Mouse (Mus musculus) thymus, postnatal 36 days (tissue): Measurements from ENCODE around the gene Cdca7l.

Experiments
- DNase-seq, 2 experiments: peaks; one replicate each; pipeline ENCODE4 v3.0.0; 2022; ENCODE audit warnings: mixed read lengths in 2 of 2

Gene Cdca7l

GRCm38 (mm10) chr12:117810074-117810473 is 6.0 kb downstream of the Cdca7l start:
- no peak for DNase-seq

DNA sequence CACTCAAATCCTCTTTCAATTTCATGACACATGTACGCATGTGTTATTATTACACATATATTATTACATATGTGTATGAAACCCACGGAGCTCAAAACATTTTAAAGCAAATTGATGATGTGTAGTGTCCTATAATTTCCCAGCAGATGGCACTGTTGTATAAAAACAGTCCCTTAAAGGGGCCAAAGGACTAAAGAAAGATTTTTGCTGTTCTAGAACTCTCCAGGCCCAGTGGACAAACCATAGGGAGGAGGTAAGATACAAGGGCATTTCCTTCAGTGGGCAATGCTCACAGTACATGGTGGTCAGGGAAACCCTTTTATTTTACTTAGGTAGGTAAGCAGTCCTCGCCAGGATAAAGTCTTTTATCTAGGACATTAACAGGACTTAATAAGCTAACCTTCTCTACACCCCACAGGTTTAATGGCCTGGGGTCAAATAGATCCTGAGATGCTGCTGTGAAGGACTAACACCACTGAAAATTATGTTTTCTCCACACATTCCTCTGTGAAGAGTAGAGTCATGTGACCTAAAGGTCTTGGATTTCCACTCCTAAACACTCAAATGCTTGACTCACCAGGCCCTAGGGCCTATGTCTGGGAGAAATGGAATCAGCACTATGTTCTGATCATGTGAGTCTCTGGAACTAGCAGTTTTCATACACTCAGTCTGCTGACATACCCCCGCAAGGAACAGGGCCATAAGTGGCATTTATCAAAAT is 16.2 kb downstream of the Cdca7l start:
- DNase-seq = no peak

- no peak for DNase-seq
These were observed 16.8 kb downstream of the Cdca7l start for GRCm38 (mm10) chr12:117820859-117821221.

DNA sequence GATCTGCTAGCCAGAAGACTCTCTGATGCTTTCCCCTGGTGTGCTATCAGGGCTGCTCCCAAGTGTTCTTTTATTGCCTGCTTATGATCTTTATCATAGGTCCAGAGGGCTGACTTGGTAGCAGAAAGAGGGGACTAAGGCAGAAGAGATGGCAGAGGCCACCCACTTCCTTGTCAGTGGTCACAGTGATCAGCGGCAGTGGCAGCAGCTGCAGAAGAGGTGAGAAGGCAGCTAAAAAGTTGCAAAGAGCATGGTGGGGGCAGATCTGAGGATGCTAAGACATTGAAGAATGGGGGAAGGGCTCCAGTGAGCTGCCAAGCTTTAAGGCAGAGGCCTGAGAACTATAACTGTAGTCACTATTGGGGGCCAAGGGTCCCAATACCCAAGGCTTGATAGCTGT is 17.3 kb downstream of the Cdca7l start:
- no peak for DNase-seq

DNA sequence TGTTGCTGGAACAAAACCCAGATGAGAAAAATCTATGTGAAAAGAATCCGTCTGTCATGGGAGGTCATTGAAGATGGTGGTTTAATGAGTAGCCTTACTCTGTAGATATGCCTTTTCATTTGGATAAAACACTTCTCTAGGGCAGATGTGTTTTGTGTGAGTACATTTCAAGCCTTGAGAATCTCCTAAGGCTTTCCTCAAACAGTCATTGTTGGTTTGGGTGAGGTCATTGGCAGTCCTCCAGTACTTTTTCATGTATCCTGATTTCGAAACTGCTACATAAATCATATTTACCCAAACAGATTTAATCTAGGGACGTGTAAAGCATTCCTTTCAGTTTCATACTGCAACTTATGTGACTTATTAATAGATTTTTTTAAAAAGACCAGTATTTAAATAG is 24.3 kb downstream of the Cdca7l start:
- no peak for DNase-seq

DNA sequence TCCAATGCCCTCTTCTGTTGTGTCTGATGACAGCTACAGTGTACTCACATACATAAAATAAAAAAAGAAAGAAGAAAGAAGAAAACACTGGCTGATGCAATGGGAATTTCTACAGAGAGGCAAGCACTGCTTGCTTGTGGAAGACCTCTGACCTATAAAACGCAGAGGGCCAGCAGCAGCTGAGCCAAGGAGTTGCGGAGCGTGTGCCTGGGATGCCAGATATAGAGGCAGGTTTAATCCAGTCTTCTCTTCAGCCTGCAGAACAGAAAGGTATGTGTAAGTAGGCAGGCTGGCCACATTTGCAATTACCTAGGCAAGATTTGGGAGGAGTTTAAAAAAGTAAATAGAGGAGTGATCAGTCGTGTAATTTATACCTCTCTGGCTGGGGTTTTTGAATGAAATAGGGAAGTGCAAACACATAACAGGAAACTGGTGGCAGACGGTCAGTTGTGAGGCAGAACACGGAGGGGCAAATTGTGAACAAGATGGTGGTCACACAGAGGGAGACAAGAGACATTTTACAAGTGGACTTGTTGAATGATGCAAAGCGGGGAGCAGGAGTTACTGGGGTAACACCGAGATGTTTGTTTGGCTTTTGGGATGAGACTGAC is 27.4 kb downstream of the Cdca7l start:
- DNase-seq = no peak

GRCm38 (mm10) chr12:117832190-117832589 is 28.1 kb downstream of the Cdca7l start:
- no peak for DNase-seq

DNA sequence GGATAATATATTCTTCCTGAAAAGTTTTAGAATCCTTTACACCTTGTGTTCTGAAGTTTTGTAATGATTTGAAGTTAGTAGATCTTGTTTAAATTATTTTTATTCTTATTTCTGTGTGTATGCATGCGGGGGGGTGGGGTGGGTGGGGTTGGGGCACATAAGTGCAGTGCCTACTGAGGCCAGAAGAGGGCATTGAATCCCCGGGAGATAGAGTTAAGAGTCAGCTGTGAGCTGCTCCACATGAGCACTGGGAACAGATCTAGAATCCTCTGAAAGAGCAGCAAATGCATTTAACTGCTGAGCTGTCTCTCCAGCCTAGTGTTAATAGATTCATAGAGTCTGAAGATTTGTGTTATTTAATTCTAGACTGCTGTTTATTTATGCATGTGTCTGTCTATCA is 30.6 kb downstream of the Cdca7l start:
- DNase-seq = no peak

DNA sequence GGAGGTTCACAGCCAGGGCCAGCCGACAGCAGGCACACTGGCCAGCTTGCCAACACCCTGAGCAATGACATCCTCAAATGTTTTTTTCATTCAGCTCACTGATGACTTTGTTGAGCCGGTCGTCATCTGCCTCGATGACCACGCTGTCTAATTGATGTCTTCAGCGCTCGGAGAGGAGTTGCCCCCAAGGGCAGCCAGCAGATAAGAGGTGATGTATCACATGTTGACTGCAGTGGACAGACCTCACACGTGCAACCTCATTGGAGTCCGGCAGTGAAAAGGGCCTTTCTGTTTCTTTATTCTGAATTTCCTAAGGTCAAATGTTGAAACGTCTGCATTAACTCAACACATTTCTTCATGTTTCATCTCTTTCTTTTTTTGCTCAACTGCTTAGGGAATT is 31.3 kb downstream of the Cdca7l start:
- DNase-seq = no peak

DNA sequence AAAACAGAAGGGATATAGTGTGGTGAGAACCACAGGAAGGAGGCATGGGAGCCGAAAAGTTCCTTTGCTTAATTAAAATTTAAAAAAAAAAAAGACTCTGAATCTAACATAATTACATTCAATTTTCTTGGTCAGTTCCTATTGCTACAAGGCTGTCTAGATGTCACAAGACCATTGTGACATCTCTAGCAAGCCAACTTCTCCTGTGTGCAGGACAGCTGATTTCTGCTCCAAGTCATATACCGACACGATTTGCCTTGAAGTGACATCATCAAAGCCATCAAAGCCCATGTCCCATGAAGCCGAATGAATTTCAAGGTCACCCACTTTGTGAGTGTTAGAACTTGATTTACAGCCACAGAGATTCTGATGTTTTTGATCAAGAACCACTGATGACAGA is 33.3 kb downstream of the Cdca7l start:
- DNase-seq = no peak

- DNase-seq = no peak
These were observed 36.6 kb downstream of the Cdca7l start for GRCm38 (mm10) chr12:117840705-117841104.

DNA sequence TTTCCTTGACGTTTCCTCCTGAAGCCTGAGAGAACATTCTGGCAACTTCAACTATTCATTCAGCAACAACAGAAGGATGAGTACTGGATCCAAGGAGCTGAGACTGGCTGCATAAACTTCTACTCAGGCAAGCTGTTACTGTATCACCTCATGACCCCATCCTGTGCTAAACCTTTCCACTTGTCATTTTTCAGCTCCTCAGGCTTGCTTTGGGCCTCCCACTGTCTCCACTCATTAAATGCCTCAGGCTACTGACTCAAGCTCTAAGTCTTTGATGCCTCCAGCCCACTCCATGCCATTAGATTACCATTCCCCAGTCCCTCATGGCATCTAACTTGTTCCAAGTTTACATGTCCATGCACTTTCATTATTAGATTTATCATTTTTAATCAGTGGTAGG is 38.6 kb downstream of the Cdca7l start:
- no peak for DNase-seq

DNA sequence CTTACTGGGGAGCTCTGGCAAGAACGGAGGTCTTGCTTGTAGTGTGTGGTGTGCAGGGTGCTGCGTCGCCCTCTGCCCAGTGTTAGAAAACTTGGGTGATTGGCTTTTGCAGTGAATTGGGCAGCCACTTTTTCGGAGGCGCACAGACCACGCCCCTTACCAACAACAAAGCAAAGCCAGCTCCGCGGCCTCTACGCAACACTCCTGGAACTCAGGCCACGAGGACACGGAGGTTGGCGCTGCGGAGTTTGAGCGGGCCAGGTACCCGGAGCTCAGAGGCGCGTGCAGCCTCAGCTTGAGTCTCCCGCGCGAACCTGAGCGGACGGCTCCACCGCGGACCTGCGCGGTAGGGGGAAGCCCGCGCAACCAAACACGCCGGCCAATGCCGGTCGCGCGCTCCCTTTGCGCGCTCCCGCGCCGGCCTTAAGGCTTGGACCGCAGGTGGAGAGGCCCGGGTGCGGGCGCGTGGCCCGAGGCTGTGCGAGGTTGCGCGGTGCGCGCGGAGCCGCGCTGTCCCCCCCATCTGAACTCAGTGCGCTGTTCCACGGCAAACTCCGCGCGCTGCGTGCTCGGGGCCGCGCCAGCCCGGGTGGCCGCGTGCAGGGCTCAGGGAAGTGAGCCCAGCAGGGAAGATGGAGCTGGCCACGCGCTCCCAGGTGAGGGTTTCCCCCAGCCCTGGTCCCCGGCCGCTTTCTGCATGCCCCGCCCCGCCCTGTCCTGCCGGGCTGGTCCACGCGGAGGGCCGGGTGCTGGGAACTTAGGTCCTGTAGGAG is 39.4 kb downstream of the Cdca7l start:
- peak; percentile 71 to 74 for DNase-seq

- DNase-seq = no peak
These were observed 40.0 kb downstream of the Cdca7l start for GRCm38 (mm10) chr12:117844075-117844408.

- no peak for DNase-seq
These were observed 40.8 kb downstream of the Cdca7l start for GRCm38 (mm10) chr12:117844917-117845316.

DNA sequence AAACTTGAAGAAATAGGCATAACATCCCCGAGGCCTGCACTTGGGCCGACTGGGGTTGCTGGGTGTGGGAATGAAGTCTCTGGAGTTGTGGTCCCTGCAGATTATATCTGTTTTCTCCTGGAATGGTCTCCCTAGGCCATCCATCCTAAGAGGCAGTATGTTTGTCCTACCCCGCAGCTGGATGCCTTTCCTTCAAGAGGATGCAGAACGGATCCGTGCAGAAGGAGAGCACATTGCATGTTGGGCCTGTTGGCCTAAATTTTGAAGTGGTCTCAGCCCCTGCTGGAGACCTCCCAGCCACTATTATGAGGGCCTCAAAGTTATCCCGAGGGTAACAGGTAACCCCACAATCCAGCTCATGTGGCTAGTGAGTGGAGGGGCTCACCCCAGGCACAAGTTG is 44.5 kb downstream of the Cdca7l start:
- DNase-seq = no peak

DNA sequence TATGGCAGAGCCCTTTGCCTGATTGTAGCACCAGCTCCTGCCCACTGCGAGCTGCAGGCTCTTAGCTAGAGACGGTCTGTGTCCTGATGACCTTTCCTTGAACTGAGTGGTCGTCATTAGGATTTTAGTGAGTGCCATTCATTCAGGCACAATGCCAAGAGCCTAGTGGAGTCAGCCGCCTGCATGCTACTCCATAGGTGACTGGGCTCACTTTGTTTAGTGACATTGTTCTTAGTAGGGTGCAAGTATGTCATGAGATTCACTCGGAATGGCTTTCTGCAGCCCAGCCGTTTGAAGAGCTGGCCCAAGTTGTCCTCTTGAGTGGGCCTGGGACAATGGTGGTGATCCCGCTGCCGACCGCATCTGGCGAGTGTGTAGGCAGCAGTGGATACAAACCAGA is 46.4 kb downstream of the Cdca7l start:
- DNase-seq = no peak

DNA sequence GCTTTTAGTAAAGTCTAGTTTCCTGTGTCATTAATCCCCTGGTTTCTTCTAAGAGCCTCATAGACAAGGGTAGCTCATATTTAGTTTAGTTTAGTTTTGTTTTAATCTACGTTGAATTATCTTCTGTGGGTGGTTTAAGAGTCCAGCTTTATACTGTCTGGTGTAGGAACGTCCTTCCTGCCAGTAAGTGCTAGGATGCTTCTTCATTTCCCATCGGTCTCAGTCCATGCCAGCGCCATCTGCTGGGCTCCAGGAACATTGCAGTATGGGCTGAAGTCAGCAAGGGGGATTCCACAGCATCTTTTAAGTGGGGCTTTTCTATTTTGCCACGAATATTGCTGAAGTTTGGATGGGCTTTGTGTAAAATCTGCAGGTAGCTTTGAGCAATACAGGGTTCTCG is 49.2 kb downstream of the Cdca7l start:
- peak; percentile 51 to 54 for DNase-seq

- no peak for DNase-seq
These were observed 52.9 kb downstream of the Cdca7l start for GRCm38 (mm10) chr12:117857023-117857422.

- DNase-seq = no peak
These were observed 53.8 kb downstream of the Cdca7l start for GRCm38 (mm10) chr12:117857884-117858283.

DNA sequence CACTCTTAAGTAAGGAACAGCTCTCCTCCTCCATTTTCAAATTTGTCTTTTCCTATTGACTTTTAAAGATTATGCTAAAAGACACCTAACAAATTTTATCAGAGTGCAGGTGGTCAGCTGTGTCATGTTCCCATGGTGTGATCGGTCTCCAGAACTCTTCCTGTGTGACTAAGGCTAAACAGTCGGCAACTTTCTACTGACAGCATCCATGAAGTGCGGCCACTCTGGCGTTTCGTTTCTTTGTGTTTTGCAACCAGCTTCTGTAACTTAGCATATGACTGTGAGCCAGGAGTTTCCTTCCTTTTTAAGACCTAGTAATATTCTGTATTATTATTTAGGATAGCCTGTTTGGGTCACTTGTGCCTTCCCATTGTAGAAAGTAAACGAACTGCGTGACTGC is 56.8 kb downstream of the Cdca7l start:
- DNase-seq = no peak

DNA sequence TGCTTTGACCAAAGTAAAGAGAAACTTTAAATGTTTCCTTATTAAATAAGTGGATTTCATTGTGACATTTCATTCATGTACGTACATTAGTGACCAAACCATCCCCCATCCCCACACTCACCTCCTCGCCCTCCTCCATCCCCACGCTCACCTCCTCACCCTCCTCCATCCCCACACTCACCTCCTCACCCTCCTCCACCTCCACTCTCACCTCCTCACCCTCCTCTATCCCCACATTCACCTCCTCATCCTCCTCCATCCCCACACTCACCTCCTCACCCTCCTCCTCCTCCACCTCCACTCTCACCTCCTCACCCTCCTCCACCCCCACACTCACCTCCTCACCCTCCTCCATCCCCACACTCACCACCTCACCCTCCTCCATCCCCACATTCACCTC is 57.2 kb downstream of the Cdca7l start:
- no peak for DNase-seq

DNA sequence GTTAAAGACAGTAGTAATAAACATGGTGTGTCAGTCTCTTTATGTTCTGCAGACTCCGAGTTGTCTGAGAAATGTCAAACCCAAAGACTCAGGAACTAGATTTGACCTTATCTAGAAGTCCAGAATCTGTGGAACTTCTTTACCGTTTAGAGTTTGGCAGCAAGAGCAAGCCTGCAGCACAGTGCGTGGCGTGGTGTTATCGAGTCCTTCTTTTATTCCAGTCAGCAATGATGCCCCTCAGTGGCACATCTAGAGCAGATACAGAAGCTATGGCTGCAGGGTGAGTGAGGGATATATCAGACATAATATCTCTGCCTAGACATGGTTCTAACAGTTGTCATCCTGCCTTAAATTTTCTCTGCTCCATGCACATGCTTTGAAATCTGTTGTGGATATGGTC is 58.6 kb downstream of the Cdca7l start:
- no peak for DNase-seq
